Mouse (Mus musculus) midbrain, embryonic 11.5 days (tissue): ENCODE measurements around the gene Rbx1. TPM values are rescaled to one million over a fixed set of nuclear protein-coding genes. Genes with fewer than 3 reads are reported as not detected.

Experiments
- ATAC-seq: fragments of 200-750 bp; cut with Nextera tagmentation; 2 replicates; pipeline ENCODE4 v1.8.0; 2017; ENCODE audit warnings: moderate TSS enrichment, moderate library complexity; ENCODE audit not compliant: low FRiP score
- DNase-seq: peaks from one replicate; pipeline ENCODE4 v3.0.0; 2015; ENCODE audit warnings: low spot score; ENCODE audit errors: missing footprints
- H3K27ac ChIP-seq: fragments of 300-500 bp; sonication (generic); 2 replicates; pipeline ENCODE4 v1.5.1; 2014; ENCODE audit warnings: low read depth, low read length
- H3K27me3 ChIP-seq: fragments of 300-500 bp; sonication (generic); 2 replicates; pipeline ENCODE4 v1.6.1; 2014; ENCODE audit warnings: mild to moderate bottlenecking, low read length, moderate library complexity, mixed read lengths; ENCODE audit not compliant: control insufficient read depth, insufficient read depth
- H3K36me3 ChIP-seq: fragments of 300-500 bp; sonication (generic); 2 replicates; pipeline ENCODE4 v1.6.1; 2014; ENCODE audit warnings: mild to moderate bottlenecking, low read length, moderate library complexity, mixed read lengths; ENCODE audit not compliant: control insufficient read depth, insufficient read depth
- H3K4me1 ChIP-seq: fragments of 300-500 bp; sonication (generic); 2 replicates; pipeline ENCODE4 v1.6.1; 2014; ENCODE audit warnings: low read length; ENCODE audit not compliant: control insufficient read depth, insufficient read depth
- H3K4me2 ChIP-seq: fragments of 300-500 bp; sonication (generic); 2 replicates; pipeline ENCODE4 v1.6.1; 2014; ENCODE audit warnings: mild to moderate bottlenecking, moderate library complexity
- H3K4me3 ChIP-seq: fragments of 300-500 bp; sonication (generic); 2 replicates; pipeline ENCODE4 v1.5.1; 2014; ENCODE audit warnings: low read depth, low read length
- H3K9ac ChIP-seq: fragments of 300-500 bp; sonication (generic); 2 replicates; pipeline ENCODE4 v1.6.1; 2014; ENCODE audit warnings: low read length
- H3K9me3 ChIP-seq: fragments of 300-500 bp; sonication (generic); 2 replicates; pipeline ENCODE4 v1.6.1; 2016; ENCODE audit warnings: low read length; ENCODE audit not compliant: control insufficient read depth
- WGBS: fragments of 180-500 bp; shearing (Covaris S2); extraction: QIAGEN DNeasy Blood & Tissue Kit; methylation state at CpG from one replicate; pipeline ENCODE4 v1.1.7; 2014; 5-methylcytosine and 5-hydroxymethylcytosine counted together
- polyA plus RNA-seq: library from polyadenylated mRNA; unstranded; fragments of >200 nt; fragmentation: Nextera tagmentation; extraction: Ambion mirVana; gene quantifications from 2 replicates; pipeline ENCODE4 v1.2.1, GENCODE M21; 2014

Rbx1 gene
- polyA plus RNA-seq, 1 experiment from 2014 or later = 574 TPM

DNA sequence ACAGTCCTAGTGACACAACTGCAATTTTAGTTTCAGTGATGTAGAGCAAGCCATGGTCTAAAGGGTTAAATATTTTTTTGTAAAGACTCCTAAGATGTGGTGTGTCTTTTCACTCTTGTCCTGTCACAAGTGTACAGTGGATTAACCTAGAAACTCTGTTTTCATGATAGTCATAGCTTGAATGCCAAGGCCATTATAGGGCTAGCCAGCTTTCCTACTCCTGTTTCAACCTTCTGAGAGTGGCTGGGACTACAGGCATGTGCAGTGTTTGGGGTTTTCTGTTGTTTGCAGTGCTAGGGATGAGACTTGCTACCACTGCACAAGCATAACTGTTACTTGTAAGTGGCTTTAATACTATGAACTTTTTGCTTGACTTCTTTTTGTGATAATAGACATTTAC, 26.9 kb upstream of the Rbx1 start:
- no peak overlapping the region for H3K9ac ChIP-seq
- no peaks in the 10 kb centered on the region for H3K27me3 ChIP-seq
- H3K9me3 ChIP-seq = no peaks in the 10 kb centered on the region
- no peaks in the 10 kb centered on the region for H3K4me1 ChIP-seq
- no peak overlapping the region for H3K4me2 ChIP-seq
- no peak overlapping the region for H3K27ac ChIP-seq
- no peaks in the 10 kb centered on the region for H3K36me3 ChIP-seq
- ATAC-seq (no peak), DNase-seq (no peak)
- no peak overlapping the region for H3K4me3 ChIP-seq

DNA sequence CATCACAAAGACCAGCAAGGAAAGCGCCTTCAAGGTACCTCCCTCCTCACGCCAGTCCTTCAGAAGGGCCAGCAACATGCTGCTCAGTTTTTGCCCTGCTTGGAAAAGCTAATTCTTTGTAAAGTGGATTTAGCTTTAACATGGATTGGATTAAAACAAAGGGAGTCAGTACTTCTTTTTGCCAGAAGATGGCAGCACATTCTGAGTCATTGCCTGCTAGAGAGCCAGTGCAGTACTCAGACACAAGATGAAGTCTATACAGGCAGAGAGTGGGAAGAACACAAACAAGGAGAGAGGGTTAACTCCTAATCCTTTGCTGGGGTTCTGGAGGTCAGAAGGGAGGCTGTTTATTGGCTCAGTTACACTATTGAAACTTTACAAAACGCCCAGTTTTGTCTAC, 17.6 kb upstream of the Rbx1 start:
- peak overlapping the region; percentile 7; the same call in 1 of the 2 replicates for H3K27ac ChIP-seq
- peak; percentile 93 for DNase-seq
- H3K4me1 ChIP-seq = no peaks in the 10 kb centered on the region
- no peak overlapping the region for H3K9ac ChIP-seq
- H3K9me3 ChIP-seq = no peaks in the 10 kb centered on the region
- no peak overlapping the region for H3K4me3 ChIP-seq
- 55% methylated on average over 3 of the region's 3 CpGs for whole genome bisulfite sequencing
- H3K4me2 ChIP-seq = no peak overlapping the region
- peak; percentile 48; the same call in 1 of the 2 replicates for ATAC-seq
- no peaks in the 10 kb centered on the region; the same call in 1 of the 2 replicates for H3K36me3 ChIP-seq
- no peaks in the 10 kb centered on the region for H3K27me3 ChIP-seq

DNA sequence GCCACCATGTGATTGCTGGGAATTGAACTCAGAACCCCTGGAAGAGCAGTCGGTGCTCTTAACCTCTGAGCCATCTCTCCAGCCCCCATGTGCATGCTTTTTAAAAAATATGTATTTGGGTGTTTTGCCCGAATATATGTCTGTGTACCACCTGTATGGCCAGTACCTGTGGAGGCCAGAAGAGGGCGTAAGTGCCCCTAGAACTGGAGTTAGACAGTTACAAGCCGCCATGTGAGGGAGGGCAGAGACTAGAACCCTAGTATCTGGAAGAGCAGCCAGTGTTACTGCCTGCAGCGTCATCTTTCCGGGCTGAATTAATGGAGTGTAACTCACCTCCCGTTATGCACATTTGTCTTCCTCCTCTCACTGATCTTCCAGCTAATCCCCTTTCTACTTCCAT, 4.6 kb upstream of the Rbx1 start:
- Histone ChIP-seq H3K36me3 (no peaks in the 10 kb centered on the region; the same call in 1 of the 2 replicates), H3K27me3 (no peaks in the 10 kb centered on the region), H3K4me3 (no peak overlapping the region), H3K9ac (no peak overlapping the region), H3K4me1 (peaks cover 3% of the 10 kb centered on the region; the same call in 1 of the 2 replicates), H3K27ac (no peak overlapping the region), H3K9me3 (0 out of 2 replicates have a peak, but pooled peaks cover 4% of the 10 kb centered on the region), H3K4me2 (no peak overlapping the region)
- ATAC-seq (no peak), DNase-seq (no peak)
- WGBS = 84% methylated on average over 7 of the region's 7 CpGs

DNA sequence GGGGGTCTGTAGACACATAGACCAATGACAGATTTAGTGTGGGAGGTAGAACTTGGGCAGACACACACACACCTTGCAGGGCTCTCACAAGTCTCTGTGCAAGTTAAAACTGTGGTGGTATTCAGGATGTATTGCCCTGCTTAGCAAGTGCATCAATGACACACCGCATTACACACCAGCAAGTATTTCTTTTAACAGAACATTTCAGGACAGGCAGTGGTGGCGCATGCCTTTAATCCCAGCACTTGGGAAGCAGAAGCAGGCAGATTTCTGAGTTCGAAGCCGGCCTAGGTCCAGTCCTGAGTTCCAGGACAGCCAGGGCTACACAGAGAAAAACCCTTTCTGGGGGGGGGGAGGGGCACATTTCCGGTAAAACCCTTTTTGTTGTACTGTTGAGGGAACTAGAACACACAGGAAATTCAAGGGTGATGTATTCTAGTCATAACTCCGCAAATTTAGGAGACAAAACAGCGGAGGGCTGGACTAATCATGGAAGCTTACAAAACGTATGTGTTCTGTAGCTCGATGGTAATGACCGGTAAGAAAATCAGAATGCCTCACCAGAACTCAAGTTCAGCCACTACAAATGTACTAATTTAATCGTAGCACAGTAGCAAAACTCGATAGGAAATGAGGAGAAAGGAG, 958 bp upstream of the Rbx1 start:
- ATAC-seq = no peak
- H3K4me2 ChIP-seq = peak overlapping the region; percentile 61
- no peak for DNase-seq
- no peaks in the 10 kb centered on the region; the same call in 1 of the 2 replicates for H3K36me3 ChIP-seq
- H3K4me3 ChIP-seq = peak overlapping the region; percentile 66; the same call in 1 of the 2 replicates
- H3K9ac ChIP-seq = peak overlapping the region; percentile 73
- H3K9me3 ChIP-seq = 0 out of 2 replicates have a peak, but pooled peaks cover 4% of the 10 kb centered on the region
- WGBS = 82% methylated on average over 12 of the region's 12 CpGs
- H3K4me1 ChIP-seq = peaks cover 10% of the 10 kb centered on the region
- peak overlapping the region; percentile 71; the same call in 1 of the 2 replicates for H3K27ac ChIP-seq
- H3K27me3 ChIP-seq = no peaks in the 10 kb centered on the region

DNA sequence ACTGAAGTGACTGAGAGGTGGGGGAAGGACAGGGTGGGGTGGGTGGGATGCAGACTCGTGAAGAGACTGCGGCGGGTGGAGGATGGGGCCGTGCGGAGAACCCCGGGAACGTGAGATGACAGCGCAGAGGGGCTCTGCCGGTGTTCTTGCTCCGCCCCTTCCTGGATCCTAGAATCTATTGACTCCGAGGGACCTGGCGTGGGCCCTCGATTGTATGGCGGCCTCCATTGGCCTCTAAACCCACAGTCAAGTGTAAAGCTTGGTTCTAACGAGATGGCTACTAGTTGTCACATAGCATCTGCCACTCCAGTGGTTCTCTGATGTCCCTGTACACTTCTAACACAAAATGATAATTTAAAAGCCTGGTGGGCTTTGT, 630 bp downstream of the Rbx1 start:
- no peak for DNase-seq
- Histone ChIP-seq H3K4me2 (peak overlapping the region; percentile 76), H3K36me3 (peaks cover 3% of the 10 kb centered on the region), H3K4me3 (peak overlapping the region; percentile 66), H3K27me3 (no peaks in the 10 kb centered on the region), H3K27ac (peak overlapping the region; percentile 45), H3K9ac (peak overlapping the region; percentile 73), H3K4me1 (peaks cover 10% of the 10 kb centered on the region), H3K9me3 (0 out of 2 replicates have a peak, but pooled peaks cover 4% of the 10 kb centered on the region)
- 0% methylated on average over 15 of the region's 15 CpGs for WGBS
- no peak for ATAC-seq

DNA sequence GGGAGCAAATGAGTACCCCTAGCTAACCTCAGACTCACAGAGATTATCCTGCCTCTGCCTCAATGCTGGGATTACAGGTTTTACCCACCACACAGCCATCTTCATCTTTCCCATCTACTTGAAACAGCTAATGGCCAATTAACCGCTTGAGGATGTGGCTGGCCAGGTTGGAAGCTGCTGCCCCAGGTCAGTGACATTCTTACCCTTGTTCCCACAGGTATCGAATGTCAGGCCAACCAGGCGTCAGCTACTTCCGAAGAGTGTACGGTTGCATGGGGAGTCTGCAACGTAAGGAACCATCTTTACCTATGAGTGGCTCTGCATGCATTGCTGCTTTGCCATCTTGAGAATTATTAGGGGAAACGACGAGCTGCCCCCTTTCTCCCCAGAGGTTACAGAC, 4.6 kb downstream of the Rbx1 start:
- Histone ChIP-seq H3K4me3 (no peak overlapping the region), H3K36me3 (peaks cover 23% of the 10 kb centered on the region), H3K27me3 (no peaks in the 10 kb centered on the region), H3K9me3 (no peaks in the 10 kb centered on the region), H3K27ac (no peak overlapping the region), H3K9ac (no peak overlapping the region), H3K4me1 (peaks cover 8% of the 10 kb centered on the region), H3K4me2 (no peak overlapping the region)
- ATAC-seq (no peak), DNase-seq (no peak)
- WGBS = 91% methylated on average over 8 of the region's 8 CpGs

DNA sequence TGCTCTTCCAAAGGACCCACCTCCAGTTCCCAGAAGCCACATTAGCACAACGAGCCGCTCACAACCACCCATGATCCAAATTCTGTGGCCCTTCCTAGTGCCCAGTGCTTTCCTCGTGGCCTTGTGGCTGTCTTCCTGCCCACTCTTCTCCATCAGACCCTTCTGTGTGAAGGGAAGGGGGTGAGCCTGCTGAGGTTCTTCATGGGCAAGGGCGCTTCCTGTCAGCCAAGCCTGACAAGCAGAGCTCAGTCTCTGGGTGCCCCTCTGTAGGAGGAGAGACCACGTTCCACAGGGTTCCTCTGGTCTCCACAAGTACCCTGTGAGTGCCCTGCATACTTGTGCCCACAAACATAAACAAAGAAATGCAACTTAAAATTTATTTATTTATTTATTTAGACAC, 6.2 kb downstream of the Rbx1 start:
- Histone ChIP-seq H3K27ac (no peak overlapping the region), H3K4me2 (no peak overlapping the region), H3K4me1 (peaks cover 5% of the 10 kb centered on the region), H3K9me3 (no peaks in the 10 kb centered on the region), H3K27me3 (no peaks in the 10 kb centered on the region), H3K9ac (no peak overlapping the region), H3K36me3 (peaks cover 23% of the 10 kb centered on the region), H3K4me3 (no peak overlapping the region)
- peak; percentile 72 for DNase-seq
- WGBS = 98% methylated on average over 5 of the region's 5 CpGs
- no peak for ATAC-seq

DNA sequence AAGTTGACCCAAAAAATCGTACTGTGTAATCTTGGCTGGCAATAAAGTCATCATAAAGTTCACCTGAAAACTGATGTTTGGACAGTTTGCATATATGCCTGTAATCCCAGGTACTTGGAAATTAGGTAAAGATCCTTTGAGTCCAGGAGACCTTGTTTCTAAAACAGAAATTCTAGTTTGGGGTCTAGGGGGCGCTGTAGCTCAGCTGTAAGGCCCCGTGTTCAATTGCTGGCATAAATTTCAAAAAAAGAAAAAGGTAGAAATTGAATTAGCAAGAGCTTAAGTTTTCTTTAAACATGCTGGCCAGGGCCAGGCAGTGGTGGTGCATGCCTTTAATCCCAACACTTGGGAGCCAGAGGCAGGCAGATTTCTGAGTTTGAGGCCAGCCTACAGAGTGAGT, 9.6 kb downstream of the Rbx1 start:
- Histone ChIP-seq H3K4me3 (no peak overlapping the region), H3K4me1 (no peaks in the 10 kb centered on the region), H3K27ac (no peak overlapping the region), H3K9me3 (no peaks in the 10 kb centered on the region), H3K4me2 (no peak overlapping the region), H3K9ac (no peak overlapping the region), H3K27me3 (no peaks in the 10 kb centered on the region), H3K36me3 (peaks cover 23% of the 10 kb centered on the region)
- 40% methylated on average over 3 of the region's 3 CpGs for WGBS
- DNase-seq (no peak), ATAC-seq (no peak)

DNA sequence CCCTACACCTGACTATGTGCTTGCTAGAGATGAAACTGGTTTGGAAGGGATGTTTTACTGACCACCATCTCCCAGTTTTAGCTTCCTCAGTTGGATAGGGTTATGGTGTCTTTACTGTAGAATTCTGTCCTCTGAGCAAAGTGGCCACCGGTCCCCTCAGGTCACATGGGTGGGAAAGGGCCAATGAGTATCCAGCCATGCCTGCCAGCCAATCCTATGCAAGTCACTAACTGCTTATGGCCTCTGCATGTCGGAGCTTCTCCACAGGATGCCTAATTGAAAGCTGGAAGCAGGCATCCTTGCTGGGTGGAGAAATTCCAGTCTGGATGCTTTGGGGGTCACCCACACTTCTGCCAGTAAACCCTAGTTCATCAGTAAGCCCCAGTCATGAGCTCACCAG, 10.5 kb downstream of the Rbx1 start:
- peaks cover 20% of the 10 kb centered on the region for H3K36me3 ChIP-seq
- no peak overlapping the region for H3K27ac ChIP-seq
- ATAC-seq (peak; percentile 85), DNase-seq (peak; percentile 87)
- 0% methylated on average over 2 of the region's 2 CpGs for WGBS
- H3K4me3 ChIP-seq = no peak overlapping the region
- peak overlapping the region; percentile 12; the same call in 1 of the 2 replicates for H3K4me2 ChIP-seq
- H3K9ac ChIP-seq = 0 out of 2 replicates have a peak overlapping the region, but pooled peaks have one; percentile 44
- H3K9me3 ChIP-seq = no peaks in the 10 kb centered on the region
- no peaks in the 10 kb centered on the region for H3K27me3 ChIP-seq
- H3K4me1 ChIP-seq = no peaks in the 10 kb centered on the region
